8 mouse cellular contexts compared by ENCODE assay signal in the genomic region with DNA sequence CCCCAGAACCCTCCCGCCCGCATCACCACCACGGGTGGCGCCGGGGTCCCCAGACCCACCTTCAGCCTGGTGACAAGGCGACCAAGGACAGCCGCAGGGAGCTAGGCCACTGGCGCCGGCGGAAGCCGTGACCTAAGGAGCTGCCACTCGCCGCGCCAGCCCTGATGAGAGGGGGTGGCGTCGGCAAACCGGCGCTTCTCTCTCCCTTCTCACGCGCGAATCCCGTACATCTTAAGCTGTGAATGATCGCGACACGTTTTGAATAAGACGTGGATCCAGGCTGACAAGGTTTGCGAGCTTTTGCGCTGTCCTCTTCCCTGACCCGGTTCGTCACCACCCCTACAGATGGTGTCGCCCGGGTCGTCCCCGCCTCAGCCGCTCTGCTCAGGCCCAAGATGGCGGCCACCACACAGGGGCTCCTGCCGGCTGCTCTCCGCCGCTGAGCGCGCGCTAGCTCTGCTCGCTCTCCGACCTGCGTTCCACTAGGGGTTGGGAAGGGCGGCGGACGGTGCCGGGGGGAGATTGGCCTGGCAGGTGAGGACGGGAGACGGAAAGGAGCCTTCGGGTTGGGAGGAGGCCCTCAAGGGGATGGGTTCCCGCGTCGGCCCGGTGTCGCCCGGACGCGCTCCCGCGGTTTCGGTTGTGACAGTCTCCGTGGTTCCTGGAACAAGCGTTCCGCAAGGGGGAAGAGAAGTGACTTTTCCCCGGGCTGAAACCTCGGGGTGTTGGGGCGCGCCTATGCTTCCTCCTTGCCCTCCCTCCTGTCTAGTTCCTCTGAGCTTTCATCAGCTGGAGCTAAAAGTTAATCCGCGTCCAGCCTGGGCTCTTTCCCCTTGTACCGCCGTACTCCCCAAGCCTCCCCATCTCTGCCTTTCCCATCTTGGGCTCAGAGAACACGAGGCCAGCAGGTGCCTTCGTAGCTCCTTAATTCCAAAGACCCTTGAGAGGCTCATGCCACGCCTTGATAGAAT. TPM values are rescaled to one million over a fixed set of nuclear protein-coding genes. Genes with fewer than 3 reads are reported as not detected.
DNase-seq lines count a peak whose midpoint lies in the region; ATAC-seq lines count a peak whose summit lies in the region.

Gene Cpsf2, plus strand, starts transcription at position 388 of the 971 bp plus-strand sequence.

- H3K27ac ChIP-seq in hindbrain, embryonic 11.5 days (ENCODE audit: low read depth, low read length): peak within 1 kb of the TSS; percentile 80

- H3K4me2 ChIP-seq in hindbrain, embryonic 11.5 days (replicated peaks; ENCODE audit: low read depth, low read length): peak within 1 kb of the TSS; percentile 78

- no peaks in the 10 kb centered on the region for H3K27me3 ChIP-seq in hindbrain, embryonic 11.5 days (ENCODE audit: control insufficient read depth, insufficient read depth, low read length)

- peak; percentile 92 for ATAC-seq in frontal cortex, adult (ENCODE audit: low TSS enrichment)
- peak; percentile 99 for ATAC-seq in hindbrain, embryonic 11.5 days (ENCODE audit: low FRiP score)

- peak; percentile 50 for DNase-seq in MEL-GATA-1-ER (ENCODE audit: extremely low read depth, low read depth)
- DNase-seq in cerebellum, adult 8-10 months: peak; percentile 89
- peak; percentile 88 for DNase-seq in hindbrain, embryonic 11.5 days (ENCODE audit: low spot score)
- peak; percentile 89 to 91 for DNase-seq in layer of hippocampus, postnatal 10 days (ENCODE audit: low spot score in 2 of 2)
- peak; percentile 84 for DNase-seq in lung, postnatal 10 days
- peak; percentile 84 for DNase-seq in ovary, postnatal 36 days (ENCODE audit: low spot score)
- peak; percentile 87 for DNase-seq in thymus, postnatal 25 days

- H3K4me1 ChIP-seq in hindbrain, embryonic 11.5 days (replicated peaks; ENCODE audit: control insufficient read depth, insufficient read depth, low read length): no peaks in the 10 kb centered on the region; the same call in 1 of the 2 replicates

- no peaks in the 10 kb centered on the region for H3K36me3 ChIP-seq in hindbrain, embryonic 11.5 days (ENCODE audit: control insufficient read depth, insufficient read depth, low read length)

- no peaks in the 10 kb centered on the region for H3K9me3 ChIP-seq in hindbrain, embryonic 11.5 days (ENCODE audit: control insufficient read depth, low read length)

- peak within 1 kb of the TSS; percentile 93 for H3K4me3 ChIP-seq in hindbrain, embryonic 11.5 days (ENCODE audit: low read depth, low read length)

- WGBS in hindbrain, embryonic 11.5 days: under 1% methylated on average over 63 of the region's 77 CpGs

- peak within 1 kb of the TSS; percentile 89 for H3K9ac ChIP-seq in hindbrain, embryonic 11.5 days (ENCODE audit: low read depth, low read length)

RNA-seq across cellular contexts. Expression of gene Cpsf2, which starts in this region (rescaled TPM):
- 43.3 and 45.0 TPM in 2 replicates for polyA plus RNA-seq in hindbrain, embryonic 11.5 days (2014; fragmentation: Nextera tagmentation; extraction: Ambion mirVana)
- 10 to 100 TPM; 35.9 to 36.7 TPM for total RNA-seq in layer of hippocampus, postnatal 10 days (2021)

Comparison
In these comparisons a context has a peak if more than half of its experiments do, and no peak if none do; other contexts are left out.
1. Peak in every context shown above with its lines: DNase-seq, ATAC-seq, H3K4me3 ChIP-seq and H3K27ac ChIP-seq.